Mouse (Mus musculus) cerebellum, adult 2 months (tissue): Measurements from ENCODE around the gene Dbndd1.

ENCODE experiments used
- CTCF ChIP-seq: fragments of 200-500 bp; IDR thresholded peaks from 2 replicates; pipeline ENCODE4 v1.5.1; 2011; ENCODE audit warnings: low read depth, mild to moderate bottlenecking, control low read depth, low read length, moderate library complexity, borderline replicate concordance; ENCODE audit not compliant: insufficient read depth
- POLR2A ChIP-seq: fragments of 200-500 bp; IDR thresholded peaks from 2 replicates; pipeline ENCODE4 v1.6.1; 2011; ENCODE audit warnings: low read length, control low read depth, borderline replicate concordance; ENCODE audit not compliant: insufficient read depth

DNA sequence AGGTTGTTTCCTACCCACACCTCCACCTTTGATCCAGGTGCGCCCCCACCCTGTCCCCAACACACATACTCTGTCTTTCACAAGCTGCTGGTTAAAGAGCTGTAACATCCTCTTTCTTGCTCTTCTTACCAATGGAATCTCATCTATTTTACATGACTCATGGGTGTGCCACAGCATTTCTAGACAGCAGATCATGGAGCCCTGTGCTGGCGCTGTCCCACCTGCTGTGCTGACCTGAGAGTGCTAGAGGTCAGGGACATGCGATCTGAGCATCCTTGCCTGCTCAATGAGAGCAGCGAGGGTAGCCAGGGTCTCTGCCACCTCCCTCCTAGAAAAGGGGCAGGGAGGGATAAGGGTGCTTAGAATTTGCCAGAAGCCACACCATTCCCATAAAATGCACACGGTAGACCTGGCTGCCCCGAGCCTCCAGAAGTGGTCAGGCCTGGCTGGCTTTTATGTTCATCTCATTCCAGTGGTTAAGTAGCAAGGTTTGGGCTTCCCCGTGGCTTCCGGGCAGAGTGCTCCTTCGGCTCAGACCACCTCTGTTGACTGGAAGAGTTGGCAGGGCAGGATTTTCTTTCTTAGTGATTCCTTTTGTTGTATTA is 10.6 kb downstream of the Dbndd1 start:
- TF ChIP-seq POLR2A (no peak), CTCF (no peak)
